Mouse (Mus musculus) liver, adult 2 months (tissue): Measurements from ENCODE around the gene Gm20403.

Source experiments
- CTCF ChIP-seq: fragments of 200-500 bp; IDR thresholded peaks from 2 replicates; pipeline ENCODE4 v1.5.1; 2011; ENCODE audit warnings: low read depth, low read length, control low read depth
- POLR2A ChIP-seq: fragments of 200-500 bp; IDR thresholded peaks from 2 replicates; pipeline ENCODE4 v1.6.1; 2011; ENCODE audit warnings: low read length, control low read depth; ENCODE audit not compliant: insufficient read depth; ENCODE audit errors: extremely low read depth

- TF ChIP-seq CTCF, result peak; percentile 42
- no peak for TF ChIP-seq POLR2A
Observed at GRCm38 (mm10) chr12:54981962-54982361, 4.4 kb downstream of the Gm20403 start.
